16 mouse cellular contexts compared by ENCODE assay signal in genomic region chr2:5929793-5930192, GRCm38 (mm10).
"Had no signal": no experiment of that assay in that cellular context is flagged by ENCODE, and none has a peak within 500 bp of the region (broad histone marks: within the 10 kb centered on the region; RNA-seq: fewer than 3 reads in every experiment).

No protein-coding gene starts in this region.

- H3K27ac ChIP-seq: layer of hippocampus, adult 2 months; left cerebral cortex, adult 2 months; limb, embryonic 15.5 days; liver, embryonic 12.5 days; midbrain, embryonic 10.5 days; neural tube, embryonic 15.5 days had no signal

- H3K4me3 ChIP-seq: layer of hippocampus, adult 2 months; left cerebral cortex, adult 2 months; limb, embryonic 15.5 days; liver, embryonic 12.5 days; midbrain, embryonic 10.5 days; myocyte; neural tube, embryonic 15.5 days had no signal

- H3K4me2 ChIP-seq: limb, embryonic 15.5 days; liver, embryonic 12.5 days; lung, embryonic 14.5 days; neural tube, embryonic 15.5 days had no signal

- H3K9ac ChIP-seq: limb, embryonic 15.5 days; liver, embryonic 12.5 days; lung, embryonic 14.5 days; neural tube, embryonic 15.5 days had no signal

- H3K9me3 ChIP-seq: limb, embryonic 15.5 days; liver, embryonic 12.5 days; midbrain, embryonic 10.5 days; neural tube, embryonic 15.5 days had no signal

- ATAC-seq: liver, embryonic 12.5 days had no signal

- DNase-seq: kidney, adult 9 months; kidney, postnatal 36 days; lung, embryonic 14.5 days; lung, postnatal 10 days; lung, postnatal 4 days; midbrain, embryonic 14.5 days; right cerebral cortex, adult 18-20 months; right cerebral cortex, postnatal 25 days; thymus, postnatal 36 days had no signal

- H3K4me1 ChIP-seq: limb, embryonic 15.5 days; liver, embryonic 12.5 days; midbrain, embryonic 10.5 days; neural tube, embryonic 15.5 days had no signal

- H3K27me3 ChIP-seq: limb, embryonic 15.5 days; liver, embryonic 12.5 days; neural tube, embryonic 15.5 days had no signal
